Mouse (Mus musculus) neural tube, embryonic 15.5 days (tissue): ENCODE measurements at regions not wholly inside any gene's neighbourhood (a gene's known extent, or its start where the extent isn't known, plus 50 kb on each side); places are given as distances from the start of the nearest gene placed in this dataset.

Experiments used
- ATAC-seq: fragments of 200-750 bp; cut with Nextera tagmentation; 2 replicates; pipeline ENCODE4 v1.8.0; 2017; ENCODE audit warnings: mild to moderate bottlenecking, moderate TSS enrichment, moderate library complexity; ENCODE audit not compliant: low FRiP score
- H3K27ac ChIP-seq: fragments of 300-500 bp; sonication (generic); replicated peaks from 2 replicates; pipeline ENCODE4 v1.5.1; 2015; ENCODE audit warnings: mild to moderate bottlenecking, inconsistent platforms
- H3K27me3 ChIP-seq: fragments of 300-500 bp; sonication (generic); replicated peaks from 2 replicates; pipeline ENCODE4 v1.6.1; 2015; ENCODE audit warnings: inconsistent platforms
- H3K36me3 ChIP-seq: fragments of 300-500 bp; sonication (generic); 2 replicates; pipeline ENCODE4 v1.6.1; 2015; ENCODE audit warnings: inconsistent platforms
- H3K4me1 ChIP-seq: fragments of 300-500 bp; sonication (generic); 2 replicates; pipeline ENCODE4 v1.6.1; 2015; ENCODE audit warnings: inconsistent platforms
- H3K4me2 ChIP-seq: fragments of 300-500 bp; sonication (generic); 2 replicates; pipeline ENCODE4 v1.6.1; 2015; ENCODE audit warnings: inconsistent platforms, mild to moderate bottlenecking, moderate library complexity
- H3K4me3 ChIP-seq: fragments of 300-500 bp; sonication (generic); replicated peaks from 2 replicates; pipeline ENCODE4 v1.5.1; 2015; ENCODE audit warnings: mild to moderate bottlenecking, inconsistent platforms
- H3K9ac ChIP-seq: fragments of 300-500 bp; sonication (generic); replicated peaks from 2 replicates; pipeline ENCODE4 v1.6.1; 2015; ENCODE audit warnings: mild to moderate bottlenecking, inconsistent platforms
- H3K9me3 ChIP-seq: fragments of 300-500 bp; sonication (generic); replicated peaks from 2 replicates; pipeline ENCODE4 v1.6.1; 2016; ENCODE audit warnings: inconsistent platforms
- WGBS: fragments of 180-500 bp; shearing (Covaris S2); methylation state at CpG from one replicate; pipeline ENCODE4 v1.1.7; 2015; ENCODE audit warnings: mixed read lengths; 5-methylcytosine and 5-hydroxymethylcytosine counted together

GRCm38 (mm10) chr13:39084544-39084943, 123.9 kb upstream of the Slc35b3 start:
- Histone ChIP-seq H3K36me3 (no peaks in the 10 kb centered on the region), H3K4me2 (no peak overlapping the region), H3K4me1 (no peaks in the 10 kb centered on the region), H3K27me3 (no peaks in the 10 kb centered on the region), H3K4me3 (no peak overlapping the region), H3K27ac (no peak overlapping the region), H3K9me3 (no peaks in the 10 kb centered on the region), H3K9ac (no peak overlapping the region)
- 34% methylated on average over 5 of the region's 5 CpGs for WGBS
- no peak for ATAC-seq

GRCm38 (mm10) chr13:39074211-39074610, 113.5 kb upstream of the Slc35b3 start:
- H3K4me3 ChIP-seq: no peak overlapping the region
- ATAC-seq: no peak
- no peak overlapping the region for H3K27ac ChIP-seq
- H3K4me2 ChIP-seq: no peak overlapping the region
- WGBS: 52% methylated on average over 2 of the region's 2 CpGs
- no peak overlapping the region for H3K9ac ChIP-seq
- no peaks in the 10 kb centered on the region for H3K27me3 ChIP-seq
- no peaks in the 10 kb centered on the region for H3K9me3 ChIP-seq
- no peaks in the 10 kb centered on the region for H3K36me3 ChIP-seq
- no peaks in the 10 kb centered on the region for H3K4me1 ChIP-seq

GRCm38 (mm10) chr13:39032263-39032662, 71.6 kb upstream of the Slc35b3 start:
- Histone ChIP-seq H3K4me2 (no peak overlapping the region), H3K36me3 (no peaks in the 10 kb centered on the region), H3K27ac (no peak overlapping the region), H3K9me3 (no peaks in the 10 kb centered on the region), H3K9ac (no peak overlapping the region), H3K27me3 (no peaks in the 10 kb centered on the region), H3K4me3 (no peak overlapping the region), H3K4me1 (no peaks in the 10 kb centered on the region)
- no peak for ATAC-seq
- WGBS: 42% methylated on average over 3 of the region's 3 CpGs

GRCm38 (mm10) chr13:39020168-39020567, 59.5 kb upstream of the Slc35b3 start:
- Histone ChIP-seq H3K4me2 (no peak overlapping the region), H3K4me1 (no peaks in the 10 kb centered on the region), H3K4me3 (no peak overlapping the region), H3K9ac (no peak overlapping the region), H3K36me3 (no peaks in the 10 kb centered on the region), H3K27ac (no peak overlapping the region), H3K9me3 (no peaks in the 10 kb centered on the region), H3K27me3 (no peaks in the 10 kb centered on the region)
- WGBS: 88% methylated on average over 13 of the region's 13 CpGs
- no peak for ATAC-seq

- Histone ChIP-seq H3K4me2 (peak overlapping the region; percentile 41), H3K27ac (no peak overlapping the region), H3K36me3 (no peaks in the 10 kb centered on the region), H3K9me3 (no peaks in the 10 kb centered on the region), H3K4me1 (peaks cover 5% of the 10 kb centered on the region; the same call in 1 of the 2 replicates), H3K9ac (no peak overlapping the region), H3K27me3 (no peaks in the 10 kb centered on the region), H3K4me3 (no peak overlapping the region)
- WGBS: 7% methylated on average over 8 of the region's 8 CpGs
- peak; percentile 73; the same call in 1 of the 2 replicates for ATAC-seq
These were observed 51.0 kb upstream of the Slc35b3 start for GRCm38 (mm10) chr13:39011696-39012095.
